Mouse (Mus musculus): Measurements from ENCODE around the gene Rundc3a.

- TF ChIP-seq EP300 (IDR thresholded peaks at IDR 0.05; ENCODE audit: insufficient read depth, low read depth, low read length) (no peak), CTCF (IDR thresholded peaks at IDR 0.05) (peak; percentile 60), POLR2A (IDR thresholded peaks at IDR 0.05; ENCODE audit: insufficient read depth, low read depth, low read length) (no peak)
Observed at GRCm38 (mm10) chr11:102437120-102438061, 44.2 kb downstream of the Rundc3a start.
